11 mouse cellular contexts compared by ENCODE assay signal in genomic region chr15:99094631-99095270, GRCm38 (mm10). TPM values are rescaled to one million over a fixed set of nuclear protein-coding genes. Genes with fewer than 3 reads are reported as not detected.
DNase-seq lines count a peak whose midpoint lies in the region; ATAC-seq and TF ChIP-seq lines count a peak whose summit lies in the region.
"Had no signal": no experiment of that assay in that cellular context is flagged by ENCODE, and none has a peak within 500 bp of the region (broad histone marks: within the 10 kb centered on the region; RNA-seq: fewer than 3 reads in every experiment).

No protein-coding gene starts in this region.

- TF ChIP-seq CTCF in kidney, postnatal 0 days (IDR thresholded peaks at IDR 0.05; ENCODE audit: low read depth) = no peak

- peaks cover 45% of the 10 kb centered on the region for H3K4me1 ChIP-seq in kidney, postnatal 0 days (replicated peaks; ENCODE audit: insufficient read depth, low read length)
- peaks cover 57% of the 10 kb centered on the region for H3K4me1 ChIP-seq in forebrain, embryonic 15.5 days
- peaks cover 69% of the 10 kb centered on the region for H3K4me1 ChIP-seq in midbrain, embryonic 12.5 days

- DNase-seq in kidney, postnatal 0 days (ENCODE audit: low spot score) = peak; percentile 76
- DNase-seq in kidney, adult 9 months = no peak
- DNase-seq in embryo, embryonic 10 days (ENCODE audit: low spot score) = peak; percentile 71
- no peak for DNase-seq in spleen, postnatal 10 days (ENCODE audit: low spot score in 2 of 2)
- no peak for DNase-seq in spleen, adult 12 weeks (ENCODE audit: low spot score)
- DNase-seq: cerebellum, adult 11 months had no signal

- H3K9me3 ChIP-seq in kidney, postnatal 0 days (replicated peaks; ENCODE audit: low read length) = no peaks in the 10 kb centered on the region
- no peaks in the 10 kb centered on the region for H3K9me3 ChIP-seq in forebrain, embryonic 15.5 days
- no peaks in the 10 kb centered on the region for H3K9me3 ChIP-seq in midbrain, embryonic 12.5 days

- H3K9ac ChIP-seq in kidney, postnatal 0 days (ENCODE audit: low read depth, low read length) = no peak overlapping the region
- H3K9ac ChIP-seq in forebrain, embryonic 15.5 days (replicated peaks) = no peak overlapping the region
- H3K9ac ChIP-seq in midbrain, embryonic 12.5 days (replicated peaks) = no peak overlapping the region; the same call in 1 of the 2 replicates

- H3K4me2 ChIP-seq in kidney, postnatal 0 days (ENCODE audit: low read length) = peak overlapping the region; percentile 38
- H3K4me2 ChIP-seq in forebrain, embryonic 15.5 days (replicated peaks) = peak overlapping the region; percentile 4
- peak overlapping the region; percentile 37 for H3K4me2 ChIP-seq in midbrain, embryonic 12.5 days (replicated peaks)

- H3K4me3 ChIP-seq in kidney, postnatal 0 days (replicated peaks; ENCODE audit: low read depth, low read length) = no peak overlapping the region
- 0 out of 2 replicates have a peak overlapping the region, but pooled peaks have one; percentile 2 for H3K4me3 ChIP-seq in forebrain, embryonic 15.5 days
- H3K4me3 ChIP-seq in midbrain, embryonic 12.5 days = no peak overlapping the region
- H3K4me3 ChIP-seq: myocyte had no signal

- 2% methylated on average over 27 of the region's 27 CpGs for WGBS in kidney, postnatal 0 days
- WGBS in forebrain, embryonic 15.5 days = 1% methylated on average over 25 of the region's 27 CpGs
- WGBS in midbrain, embryonic 12.5 days = under 1% methylated on average over 27 of the region's 27 CpGs

- H3K27ac ChIP-seq in kidney, postnatal 0 days = no peak overlapping the region
- no peak overlapping the region for H3K27ac ChIP-seq in forebrain, embryonic 15.5 days (replicated peaks)
- H3K27ac ChIP-seq in midbrain, embryonic 12.5 days (replicated peaks) = peak overlapping the region; percentile 36; the same call in 1 of the 2 replicates

- peak; percentile 5; the same call in 1 of the 2 replicates for ATAC-seq in kidney, postnatal 0 days (replicated peaks; ENCODE audit: low FRiP score, low read depth)
- peak; percentile 44; the same call in 1 of the 2 replicates for ATAC-seq in forebrain, embryonic 15.5 days (replicated peaks)
- no peak for ATAC-seq in midbrain, embryonic 12.5 days (ENCODE audit: low FRiP score, low read depth)
- no peak for ATAC-seq in erythroid progenitor cell, adult 5-6 weeks (replicated peaks; ENCODE audit: low FRiP score, poor library complexity, severe bottlenecking)

- H3K27me3 ChIP-seq in kidney, postnatal 0 days (ENCODE audit: insufficient read depth, low read length) = peaks cover 20% of the 10 kb centered on the region
- peaks cover 43% of the 10 kb centered on the region for H3K27me3 ChIP-seq in forebrain, embryonic 15.5 days
- peaks cover 94% of the 10 kb centered on the region for H3K27me3 ChIP-seq in midbrain, embryonic 12.5 days

- H3K36me3 ChIP-seq in kidney, postnatal 0 days (ENCODE audit: insufficient read depth, low read length) = no peaks in the 10 kb centered on the region
- no peaks in the 10 kb centered on the region for H3K36me3 ChIP-seq in forebrain, embryonic 15.5 days
- no peaks in the 10 kb centered on the region for H3K36me3 ChIP-seq in midbrain, embryonic 12.5 days

RNA-seq across cellular contexts. Expression of gene Dnajc22, which starts 1.8 kb away (rescaled TPM):
- 8.8 TPM in 2 replicates for polyA plus RNA-seq in kidney, postnatal 0 days (2015; fragmentation: Nextera tagmentation; extraction: Ambion mirVana)
- 0.46 and 0.53 TPM in 2 replicates for polyA plus RNA-seq in forebrain, embryonic 15.5 days (2015; fragmentation: Nextera tagmentation; extraction: Ambion mirVana)
- polyA plus RNA-seq in midbrain, embryonic 12.5 days (2016; fragmentation: Nextera tagmentation; extraction: Ambion mirVana) = 1.9 and 2.2 TPM in 2 replicates
- total RNA-seq in erythroid progenitor cell, adult 5-6 weeks (2015; ENCODE audit: low replicate concordance) = not detected in 2 replicates
- total RNA-seq in erythroid progenitor cell, adult 5-6 weeks (2017; ENCODE audit: low replicate concordance) = not detected in 2 replicates

RNA-seq across cellular contexts. Expression of gene C1ql4, which starts 7.1 kb away (rescaled TPM):
- polyA plus RNA-seq in kidney, postnatal 0 days (2015; fragmentation: Nextera tagmentation; extraction: Ambion mirVana) = 1.3 TPM in 2 replicates
- polyA plus RNA-seq in forebrain, embryonic 15.5 days (2015; fragmentation: Nextera tagmentation; extraction: Ambion mirVana) = 0.28 and 0.33 TPM in 2 replicates
- 18.2 and 19.9 TPM in 2 replicates for polyA plus RNA-seq in midbrain, embryonic 12.5 days (2016; fragmentation: Nextera tagmentation; extraction: Ambion mirVana)
- total RNA-seq in erythroid progenitor cell, adult 5-6 weeks (2015; ENCODE audit: low replicate concordance) = not detected in 2 replicates
- not detected in 2 replicates for total RNA-seq in erythroid progenitor cell, adult 5-6 weeks (2017; ENCODE audit: low replicate concordance)

RNA-seq across cellular contexts. Expression of gene Troap, which starts 20.4 kb away (rescaled TPM):
- 11.4 and 11.5 TPM in 2 replicates for polyA plus RNA-seq in kidney, postnatal 0 days (2015; fragmentation: Nextera tagmentation; extraction: Ambion mirVana)
- 19.8 and 24.8 TPM in 2 replicates for polyA plus RNA-seq in forebrain, embryonic 15.5 days (2015; fragmentation: Nextera tagmentation; extraction: Ambion mirVana)
- 33.2 and 38.3 TPM in 2 replicates for polyA plus RNA-seq in midbrain, embryonic 12.5 days (2016; fragmentation: Nextera tagmentation; extraction: Ambion mirVana)
- 152 and 157 TPM in 2 replicates for total RNA-seq in erythroid progenitor cell, adult 5-6 weeks (2015; ENCODE audit: low replicate concordance)
- 126 and 180 TPM in 2 replicates for total RNA-seq in erythroid progenitor cell, adult 5-6 weeks (2017; ENCODE audit: low replicate concordance)

RNA-seq across cellular contexts. Expression of gene Spats2, which starts 31.0 kb away (rescaled TPM):
- polyA plus RNA-seq in kidney, postnatal 0 days (2015; fragmentation: Nextera tagmentation; extraction: Ambion mirVana) = 33.5 and 34.6 TPM in 2 replicates
- 42.9 and 43.7 TPM in 2 replicates for polyA plus RNA-seq in forebrain, embryonic 15.5 days (2015; fragmentation: Nextera tagmentation; extraction: Ambion mirVana)
- 65.3 and 73.7 TPM in 2 replicates for polyA plus RNA-seq in midbrain, embryonic 12.5 days (2016; fragmentation: Nextera tagmentation; extraction: Ambion mirVana)
- not detected in 2 replicates for total RNA-seq in erythroid progenitor cell, adult 5-6 weeks (2015; ENCODE audit: low replicate concordance)
- total RNA-seq in erythroid progenitor cell, adult 5-6 weeks (2017; ENCODE audit: low replicate concordance) = 0.51 TPM in 1 of 2 replicates, not detected in the other

RNA-seq across cellular contexts. Expression of gene Prph, which starts 39.8 kb away (rescaled TPM):
- polyA plus RNA-seq in kidney, postnatal 0 days (2015; fragmentation: Nextera tagmentation; extraction: Ambion mirVana) = 0.26 and 0.82 TPM in 2 replicates
- polyA plus RNA-seq in forebrain, embryonic 15.5 days (2015; fragmentation: Nextera tagmentation; extraction: Ambion mirVana) = 0.97 and 1.3 TPM in 2 replicates
- polyA plus RNA-seq in midbrain, embryonic 12.5 days (2016; fragmentation: Nextera tagmentation; extraction: Ambion mirVana) = 5.4 and 8.1 TPM in 2 replicates
- not detected in 2 replicates for total RNA-seq in erythroid progenitor cell, adult 5-6 weeks (2015; ENCODE audit: low replicate concordance)
- not detected in 2 replicates for total RNA-seq in erythroid progenitor cell, adult 5-6 weeks (2017; ENCODE audit: low replicate concordance)
- total RNA-seq: MEL had no signal

Comparison
In these comparisons a context has a peak if more than half of its experiments do, and no peak if none do; other contexts are left out.
1. DNase-seq: peak in kidney, postnatal 0 days (single experiment) and embryo, embryonic 10 days (single experiment); none in kidney, adult 9 months (single experiment), spleen, postnatal 10 days (0 of 2) and spleen, adult 12 weeks (single experiment).
2. ATAC-seq: peak in kidney, postnatal 0 days (single experiment) and forebrain, embryonic 15.5 days (single experiment); none in midbrain, embryonic 12.5 days (single experiment) and erythroid progenitor cell, adult 5-6 weeks (single experiment).
3. Peak in every context shown above with its lines, with median percentiles within 50 percentile points of each other: H3K4me2 ChIP-seq.